Mouse (Mus musculus) cerebellum, adult 2 months (tissue): ENCODE results near the gene Rrn3.

Experiments
- CTCF ChIP-seq: fragments of 200-500 bp; IDR thresholded peaks from 2 replicates; pipeline ENCODE4 v1.5.1; 2011; ENCODE audit warnings: low read depth, mild to moderate bottlenecking, control low read depth, low read length, moderate library complexity, borderline replicate concordance; ENCODE audit not compliant: insufficient read depth
- POLR2A ChIP-seq: fragments of 200-500 bp; IDR thresholded peaks from 2 replicates; pipeline ENCODE4 v1.6.1; 2011; ENCODE audit warnings: low read length, control low read depth, borderline replicate concordance; ENCODE audit not compliant: insufficient read depth

GRCm38 (mm10) chr16:13840956-13841355 lies 60.4 kb downstream of the Rrn3 start:
- TF ChIP-seq POLR2A (no peak), CTCF (no peak)
